Mouse (Mus musculus): ENCODE results near the gene Fam53a. TPM values are rescaled to one million over a fixed set of nuclear protein-coding genes. Genes with fewer than 3 reads are reported as not detected.

Gene Fam53a
- polyA plus RNA-seq, 1 experiment from 2014 or later: 58.8 TPM

DNA sequence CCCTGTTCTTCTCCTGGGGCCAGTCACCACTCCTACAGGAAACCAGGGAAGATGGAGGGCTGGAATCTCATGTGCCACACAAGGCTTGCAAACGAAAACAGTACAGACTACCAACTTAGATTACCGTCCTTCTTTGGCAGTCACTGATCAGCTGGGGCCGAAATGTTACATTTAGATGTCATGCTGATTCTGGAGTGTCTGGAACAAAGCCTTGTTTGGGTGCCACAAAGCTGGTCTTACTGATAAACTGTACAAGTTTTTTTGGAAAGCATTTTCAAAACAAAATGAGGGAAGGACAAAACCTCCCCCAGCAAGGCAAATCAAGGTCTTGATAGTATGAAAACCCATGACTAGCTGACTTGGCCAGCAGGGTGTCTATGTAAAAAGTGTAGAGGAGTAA, 5.7 kb downstream of the Fam53a start:
- Histone ChIP-seq H3K27ac (no peak overlapping the region), H3K9me3 (no peaks in the 10 kb centered on the region), H3K27me3 (ENCODE audit: insufficient read depth, poor library complexity, severe bottlenecking) (no peaks in the 10 kb centered on the region), H3K36me3 (peaks cover 19% of the 10 kb centered on the region), H3K4me1 (replicated peaks) (peaks cover 20% of the 10 kb centered on the region), H3K4me3 (no peak overlapping the region)
- no peak for DNase-seq (ENCODE audit: low spot score)
- 78% methylated on average over 3 of the region's 3 CpGs for WGBS

DNA sequence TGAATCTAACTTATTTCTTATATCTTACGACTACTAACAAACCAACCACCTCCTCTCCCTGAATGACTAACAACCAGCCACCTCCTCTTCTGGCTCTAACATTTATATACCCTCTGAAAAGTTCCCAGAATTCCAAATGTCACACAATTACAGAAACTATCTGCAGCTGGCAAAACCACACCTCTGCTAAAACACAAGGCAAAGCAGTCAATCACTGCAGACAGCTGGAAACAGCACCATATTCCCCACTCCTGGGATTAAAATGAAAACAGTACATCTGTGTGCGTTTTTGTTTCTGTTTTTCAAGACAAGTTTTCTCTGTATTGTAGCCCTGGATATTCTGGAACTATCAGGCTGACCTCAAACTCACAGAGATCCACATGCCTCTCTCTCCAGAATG, 6.8 kb downstream of the Fam53a start:
- H3K27me3 ChIP-seq (ENCODE audit: insufficient read depth, poor library complexity, severe bottlenecking): no peaks in the 10 kb centered on the region
- WGBS: 94% methylated on average over 2 of the region's 2 CpGs
- peaks cover 9% of the 10 kb centered on the region for H3K4me1 ChIP-seq (replicated peaks)
- H3K27ac ChIP-seq: no peak overlapping the region
- H3K9me3 ChIP-seq: no peaks in the 10 kb centered on the region
- peaks cover 19% of the 10 kb centered on the region for H3K36me3 ChIP-seq
- no peak overlapping the region for H3K4me3 ChIP-seq
- no peak for DNase-seq (ENCODE audit: low spot score)

DNA sequence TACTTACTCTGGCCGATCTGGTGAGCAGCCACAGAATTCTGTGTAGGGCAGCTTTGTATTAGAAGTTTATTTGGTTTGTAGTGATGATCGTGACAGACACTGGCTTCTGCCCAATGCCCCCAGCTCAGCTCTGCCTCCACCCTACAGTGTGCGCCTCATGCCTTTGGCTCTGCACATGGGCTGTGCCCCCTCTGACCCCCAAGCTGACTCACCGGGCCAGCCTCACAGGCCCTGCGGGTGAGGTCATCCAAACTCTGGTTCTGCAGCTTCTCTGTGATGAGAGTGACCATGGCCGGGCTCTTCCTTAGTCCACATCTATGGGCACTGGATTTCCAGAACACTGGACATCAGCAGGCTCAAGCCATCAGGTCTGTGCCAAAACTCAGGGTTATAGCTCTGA, 15.0 kb downstream of the Fam53a start:
- no peaks in the 10 kb centered on the region for H3K4me1 ChIP-seq (replicated peaks)
- H3K9me3 ChIP-seq: no peaks in the 10 kb centered on the region
- no peaks in the 10 kb centered on the region for H3K27me3 ChIP-seq (ENCODE audit: insufficient read depth, poor library complexity, severe bottlenecking)
- 92% methylated on average over 6 of the region's 6 CpGs for WGBS
- H3K27ac ChIP-seq: no peak overlapping the region
- H3K4me3 ChIP-seq: no peak overlapping the region
- no peak for DNase-seq (ENCODE audit: low spot score)
- peaks cover 54% of the 10 kb centered on the region for H3K36me3 ChIP-seq

DNA sequence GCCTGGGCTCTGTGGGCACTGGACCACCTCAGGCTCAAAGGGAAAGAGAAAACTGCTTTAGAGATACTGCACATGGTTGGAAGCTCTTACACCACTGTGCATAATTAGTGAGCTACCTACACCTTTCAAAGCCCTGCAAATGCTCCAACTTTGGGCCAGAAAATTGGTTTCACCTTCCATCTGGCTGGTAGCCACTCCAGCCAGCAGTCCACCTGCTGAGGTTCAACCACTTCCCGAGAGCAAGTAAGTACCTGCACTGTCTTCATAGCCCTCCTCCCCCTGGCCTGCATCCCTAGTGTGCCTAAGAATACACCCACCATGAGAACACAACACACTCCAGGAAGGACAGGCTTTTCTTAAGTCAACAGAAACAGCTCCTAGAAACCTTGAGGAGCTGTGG, 17.6 kb downstream of the Fam53a start:
- Histone ChIP-seq H3K4me1 (replicated peaks) (0 out of 2 replicates have a peak, but pooled peaks cover 2% of the 10 kb centered on the region), H3K36me3 (peaks cover 75% of the 10 kb centered on the region), H3K27me3 (ENCODE audit: insufficient read depth, poor library complexity, severe bottlenecking) (no peaks in the 10 kb centered on the region), H3K4me3 (no peak overlapping the region), H3K9me3 (no peaks in the 10 kb centered on the region), H3K27ac (no peak overlapping the region)
- DNase-seq (ENCODE audit: low spot score): no peak
- 97% methylated on average over 1 of the region's 1 CpGs for WGBS

DNA sequence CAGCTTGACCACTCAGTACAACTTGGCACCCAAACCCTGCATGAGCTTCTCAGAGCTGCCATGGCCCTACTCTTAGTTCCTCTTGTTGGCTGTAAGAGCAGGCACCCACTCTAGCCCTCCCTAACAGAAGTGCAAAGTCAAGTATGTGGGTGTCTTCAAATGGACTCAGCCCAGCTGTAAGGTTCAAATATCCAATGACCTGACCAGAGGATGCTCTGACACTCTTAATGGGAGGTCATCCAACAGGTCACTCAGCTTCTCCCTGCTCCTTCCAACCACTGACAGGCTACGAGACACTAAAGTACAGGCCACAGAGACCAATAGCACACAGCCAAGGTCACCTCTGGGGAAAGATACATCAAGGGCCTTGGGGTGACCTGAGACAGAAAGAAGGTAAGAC, 20.2 kb downstream of the Fam53a start:
- H3K36me3 ChIP-seq: peaks cover 84% of the 10 kb centered on the region

DNA sequence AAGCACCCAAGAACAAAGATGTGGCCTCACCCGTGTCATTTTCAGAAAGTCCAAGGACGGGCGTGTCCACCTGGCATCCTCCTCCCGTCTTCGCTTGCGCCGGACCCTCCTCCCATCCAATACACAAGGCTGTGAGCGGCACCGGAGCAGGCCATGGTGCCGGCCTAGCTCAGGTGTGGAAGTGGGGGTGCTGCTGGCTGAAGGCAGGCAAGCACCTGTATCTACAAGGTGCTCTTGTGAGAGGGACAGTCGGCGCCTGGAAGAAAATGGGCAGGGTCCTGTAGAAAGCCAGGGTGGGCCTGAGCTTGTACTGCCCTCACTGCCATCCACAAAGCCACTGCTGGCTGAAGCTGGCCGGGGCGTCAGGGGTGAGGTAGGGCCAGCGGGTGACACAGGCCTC, 22.0 kb downstream of the Fam53a start:
- DNase-seq (ENCODE audit: low spot score): no peak
- peaks cover 76% of the 10 kb centered on the region for H3K36me3 ChIP-seq
- H3K4me3 ChIP-seq: no peak overlapping the region
- H3K27ac ChIP-seq: no peak overlapping the region
- H3K9me3 ChIP-seq: no peaks in the 10 kb centered on the region
- H3K27me3 ChIP-seq (ENCODE audit: insufficient read depth, poor library complexity, severe bottlenecking): no peaks in the 10 kb centered on the region
- WGBS: 95% methylated on average over 15 of the region's 15 CpGs
- 0 out of 2 replicates have a peak, but pooled peaks cover 2% of the 10 kb centered on the region for H3K4me1 ChIP-seq (replicated peaks)

More for the DNA sequence above, 20.2 kb downstream of the Fam53a start:
- no peak overlapping the region for H3K4me3 ChIP-seq
- no peak overlapping the region for H3K27ac ChIP-seq
- no peaks in the 10 kb centered on the region for H3K9me3 ChIP-seq
- no peaks in the 10 kb centered on the region for H3K27me3 ChIP-seq (ENCODE audit: insufficient read depth, poor library complexity, severe bottlenecking)
- H3K4me1 ChIP-seq (replicated peaks): 0 out of 2 replicates have a peak, but pooled peaks cover 2% of the 10 kb centered on the region
- 84% methylated on average over 1 of the region's 1 CpGs for WGBS
- no peak for DNase-seq (ENCODE audit: low spot score)

DNA sequence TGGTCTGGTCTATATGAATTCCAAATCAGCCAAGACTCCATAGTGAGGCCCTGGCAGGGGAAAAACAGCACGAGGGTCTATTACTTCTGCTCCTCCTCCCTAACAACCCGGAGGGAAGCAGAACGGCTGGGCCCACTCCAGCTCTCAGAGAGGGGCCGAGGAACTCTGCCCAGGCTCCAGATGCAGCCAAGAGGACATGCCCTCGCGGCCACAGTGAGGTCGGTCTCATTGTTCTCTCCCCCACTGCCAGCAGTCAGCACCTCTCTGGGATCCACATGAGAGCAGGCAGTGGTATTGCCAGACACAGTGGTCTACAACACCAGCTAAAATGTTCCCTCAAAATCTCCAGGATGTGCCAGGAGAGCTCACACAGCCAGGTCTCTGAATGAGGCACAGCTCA, 22.8 kb downstream of the Fam53a start:
- Histone ChIP-seq H3K36me3 (peaks cover 74% of the 10 kb centered on the region), H3K4me3 (no peak overlapping the region), H3K27me3 (ENCODE audit: insufficient read depth, poor library complexity, severe bottlenecking) (no peaks in the 10 kb centered on the region), H3K27ac (no peak overlapping the region), H3K4me1 (replicated peaks) (0 out of 2 replicates have a peak, but pooled peaks cover 2% of the 10 kb centered on the region), H3K9me3 (no peaks in the 10 kb centered on the region)
- DNase-seq (ENCODE audit: low spot score): no peak
- WGBS: 85% methylated on average over 7 of the region's 7 CpGs

DNA sequence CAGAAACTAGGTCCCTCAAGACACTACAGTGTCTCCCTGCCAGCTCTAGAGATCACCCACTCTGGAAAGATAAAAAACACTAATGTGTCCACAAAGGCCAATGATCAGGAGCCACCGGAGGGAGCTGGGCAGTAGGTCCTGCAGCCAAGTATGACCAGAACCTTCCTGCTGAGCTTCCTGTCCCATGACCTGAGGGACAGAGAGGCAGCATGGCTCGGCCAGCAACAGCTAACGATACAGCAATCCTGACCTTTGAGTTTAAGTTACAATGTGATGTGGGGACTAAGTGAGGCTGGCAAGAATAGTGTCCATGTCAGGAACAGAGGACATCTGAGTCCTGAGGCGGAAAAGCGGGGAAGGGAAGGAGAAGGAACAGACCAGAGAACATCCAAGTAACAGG, 24.1 kb downstream of the Fam53a start:
- no peak for DNase-seq (ENCODE audit: low spot score)
- H3K4me3 ChIP-seq: no peak overlapping the region
- no peaks in the 10 kb centered on the region for H3K27me3 ChIP-seq (ENCODE audit: insufficient read depth, poor library complexity, severe bottlenecking)
- no peaks in the 10 kb centered on the region for H3K9me3 ChIP-seq
- H3K27ac ChIP-seq: no peak overlapping the region
- WGBS: 93% methylated on average over 5 of the region's 5 CpGs
- H3K4me1 ChIP-seq (replicated peaks): 0 out of 2 replicates have a peak, but pooled peaks cover 2% of the 10 kb centered on the region
- H3K36me3 ChIP-seq: peaks cover 76% of the 10 kb centered on the region

DNA sequence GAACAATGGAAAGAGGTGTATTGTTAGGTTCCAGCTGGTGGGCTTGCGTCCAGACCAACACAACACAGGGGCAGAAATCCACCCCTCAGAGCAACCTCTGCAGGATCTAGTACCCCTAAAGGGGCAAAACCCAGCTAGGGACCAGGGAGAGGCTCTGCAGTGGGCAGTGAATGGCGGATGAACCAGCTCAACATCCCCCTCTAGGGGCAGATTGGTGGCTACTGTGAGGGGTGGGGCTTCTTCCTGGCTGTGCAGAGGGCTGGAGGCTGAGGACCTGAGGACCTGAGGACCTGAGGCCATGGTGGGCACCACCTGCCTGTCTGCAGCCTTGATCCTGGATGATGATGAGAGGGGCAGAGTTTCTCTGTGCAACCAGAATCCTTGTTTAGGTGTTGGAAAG, 35.8 kb downstream of the Fam53a start:
- peak; percentile 31 for DNase-seq (ENCODE audit: low spot score)
- H3K36me3 ChIP-seq: peaks cover 7% of the 10 kb centered on the region
- no peaks in the 10 kb centered on the region for H3K27me3 ChIP-seq (ENCODE audit: insufficient read depth, poor library complexity, severe bottlenecking)
- no peaks in the 10 kb centered on the region for H3K4me1 ChIP-seq (replicated peaks)
- H3K9me3 ChIP-seq: no peaks in the 10 kb centered on the region
- H3K4me3 ChIP-seq: no peak overlapping the region
- no peak overlapping the region for H3K27ac ChIP-seq
- 34% methylated on average over 2 of the region's 2 CpGs for WGBS

DNA sequence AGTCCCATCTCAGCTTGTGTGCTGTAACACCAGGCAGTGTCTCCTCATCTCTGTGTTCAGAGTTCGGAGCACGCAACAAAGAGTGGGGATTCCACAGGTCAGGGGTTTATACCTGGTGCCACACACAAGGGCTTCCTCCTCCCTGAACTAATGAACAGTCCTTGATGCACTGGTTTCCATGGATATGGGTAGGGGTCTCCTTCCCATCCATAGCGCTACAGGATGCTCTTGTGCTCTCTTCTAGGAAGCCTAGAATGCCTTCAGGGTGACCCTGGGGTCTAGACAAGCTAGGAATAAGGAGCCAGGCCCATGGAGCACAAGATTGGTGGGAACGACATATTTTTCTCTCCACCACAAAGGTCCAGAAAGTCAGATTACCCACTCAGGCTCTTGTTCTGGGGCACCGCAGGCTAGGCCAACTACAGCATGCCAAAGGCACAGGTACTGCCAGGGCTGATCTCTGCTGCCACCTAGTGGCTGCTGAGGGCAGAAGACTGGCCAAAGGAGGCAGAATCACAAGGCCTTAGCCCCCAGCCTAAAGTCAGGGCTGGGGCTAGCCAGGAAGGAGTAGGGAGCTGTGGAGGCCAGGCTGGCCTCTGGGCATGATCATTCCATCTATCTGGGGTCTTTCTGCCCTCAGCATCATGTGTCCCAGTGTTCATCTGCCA, 40.1 kb downstream of the Fam53a start:
- H3K9me3 ChIP-seq: no peaks in the 10 kb centered on the region
- H3K27ac ChIP-seq: no peak overlapping the region
- no peaks in the 10 kb centered on the region for H3K36me3 ChIP-seq
- no peak overlapping the region for H3K4me3 ChIP-seq
- peaks cover 4% of the 10 kb centered on the region; the same call in 1 of the 2 replicates for H3K4me1 ChIP-seq (replicated peaks)
- 69% methylated on average over 5 of the region's 5 CpGs for WGBS
- DNase-seq (ENCODE audit: low spot score): peak; percentile 73
- no peaks in the 10 kb centered on the region for H3K27me3 ChIP-seq (ENCODE audit: insufficient read depth, poor library complexity, severe bottlenecking)

DNA sequence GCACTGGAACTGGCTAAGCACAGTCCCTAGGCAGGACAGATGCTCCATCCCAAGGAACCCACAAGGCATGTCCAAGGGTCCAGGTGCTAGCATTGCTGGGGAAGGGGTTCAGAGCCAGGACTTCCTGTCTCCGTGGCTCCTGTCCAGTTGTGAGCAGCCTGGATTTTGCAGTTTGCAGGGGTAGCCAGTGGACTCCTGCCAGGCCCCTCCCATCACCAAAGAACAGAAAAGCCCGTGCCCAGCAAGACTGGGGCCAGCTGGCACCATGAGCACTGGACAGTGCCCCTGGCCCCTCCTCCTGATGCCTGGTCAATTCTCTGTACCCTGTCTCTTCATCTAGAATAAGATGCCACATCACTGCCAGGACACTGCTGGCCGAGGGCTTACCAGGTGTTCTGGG, 41.4 kb downstream of the Fam53a start:
- H3K27me3 ChIP-seq (ENCODE audit: insufficient read depth, poor library complexity, severe bottlenecking): no peaks in the 10 kb centered on the region
- H3K36me3 ChIP-seq: no peaks in the 10 kb centered on the region
- H3K27ac ChIP-seq: no peak overlapping the region
- peaks cover 14% of the 10 kb centered on the region for H3K4me1 ChIP-seq (replicated peaks)
- 86% methylated on average over 3 of the region's 3 CpGs for WGBS
- no peak for DNase-seq (ENCODE audit: low spot score)
- no peak overlapping the region for H3K4me3 ChIP-seq
- H3K9me3 ChIP-seq: no peaks in the 10 kb centered on the region

DNA sequence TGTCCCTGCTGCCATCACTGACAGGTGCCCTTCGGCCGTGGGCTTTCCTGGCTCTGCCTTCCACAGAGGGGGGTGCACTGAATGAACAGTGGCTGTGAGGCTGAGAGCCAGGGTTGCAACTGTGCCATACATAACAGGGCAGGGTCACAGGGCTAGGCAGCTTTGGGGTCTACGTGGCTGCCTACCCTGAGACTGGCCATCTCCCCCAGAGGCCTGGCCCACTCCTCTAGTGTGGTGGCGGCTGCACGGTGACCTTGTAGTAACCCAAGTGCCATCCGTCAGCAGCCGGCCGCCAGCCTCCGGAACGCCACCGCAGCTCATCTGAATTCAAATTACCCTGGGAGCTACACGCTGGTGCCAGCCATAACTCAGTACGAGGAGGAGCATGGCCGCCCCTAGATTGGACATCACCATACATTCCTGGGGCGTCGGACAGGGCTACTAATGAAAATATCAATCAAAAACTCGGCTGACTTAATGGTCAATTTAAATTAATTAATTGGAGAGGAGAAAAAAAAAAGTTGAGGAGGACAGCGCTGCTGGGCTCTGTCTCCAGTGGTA, 41.9 kb downstream of the Fam53a start:
- Histone ChIP-seq H3K27ac (no peak overlapping the region), H3K36me3 (no peaks in the 10 kb centered on the region), H3K4me3 (no peak overlapping the region), H3K27me3 (ENCODE audit: insufficient read depth, poor library complexity, severe bottlenecking) (no peaks in the 10 kb centered on the region), H3K9me3 (no peaks in the 10 kb centered on the region), H3K4me1 (replicated peaks) (peaks cover 18% of the 10 kb centered on the region)
- DNase-seq (ENCODE audit: low spot score): no peak
- WGBS: 78% methylated on average over 18 of the region's 18 CpGs

DNA sequence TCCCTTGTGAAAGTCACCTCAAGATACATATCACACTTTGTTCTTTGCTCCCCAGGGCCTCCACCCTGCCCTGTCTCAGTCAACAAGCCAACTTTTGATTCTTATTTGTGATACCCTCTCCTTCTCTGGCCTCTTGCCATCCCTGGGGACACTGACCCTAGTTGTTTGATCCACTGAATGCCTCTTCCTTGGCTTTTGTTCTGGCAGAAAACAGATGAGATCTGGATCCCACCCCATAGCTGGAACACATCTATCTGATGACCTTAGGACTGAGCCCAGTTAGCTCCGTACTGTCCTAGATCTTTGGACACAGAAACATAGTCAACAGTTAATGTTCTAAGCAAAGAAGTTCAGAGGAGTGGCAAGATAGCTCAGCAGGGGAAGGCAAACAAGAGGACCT, 49.1 kb downstream of the Fam53a start:
- H3K27me3 ChIP-seq (ENCODE audit: insufficient read depth, poor library complexity, severe bottlenecking): no peaks in the 10 kb centered on the region
- peaks cover 14% of the 10 kb centered on the region for H3K4me1 ChIP-seq (replicated peaks)
- no peak for DNase-seq (ENCODE audit: low spot score)
- 93% methylated on average over 1 of the region's 1 CpGs for WGBS
- no peaks in the 10 kb centered on the region for H3K9me3 ChIP-seq
- H3K36me3 ChIP-seq: no peaks in the 10 kb centered on the region
- H3K4me3 ChIP-seq: no peak overlapping the region
- H3K27ac ChIP-seq: no peak overlapping the region
